Mouse (Mus musculus): Measurements from ENCODE around the gene Gm4307. TPM values are rescaled to one million over a fixed set of nuclear protein-coding genes. Genes with fewer than 3 reads are reported as not detected.

Gm4307 gene
- not detected in 2 replicates for polyA plus RNA-seq (2012; rRNA removed)

GRCm38 (mm10) chr10:100361038-100361437 lies at the start of gene Gm4307:
Gene Gm4307, plus strand, starts transcription at chr10:100361338.

GRCm38 (mm10) chr10:100335376-100335775 lies 25.8 kb upstream of the Gm4307 start, which contains the start of gene Gm4301:
Gene Gm4301, plus strand, starts transcription at chr10:100335676.

DNA sequence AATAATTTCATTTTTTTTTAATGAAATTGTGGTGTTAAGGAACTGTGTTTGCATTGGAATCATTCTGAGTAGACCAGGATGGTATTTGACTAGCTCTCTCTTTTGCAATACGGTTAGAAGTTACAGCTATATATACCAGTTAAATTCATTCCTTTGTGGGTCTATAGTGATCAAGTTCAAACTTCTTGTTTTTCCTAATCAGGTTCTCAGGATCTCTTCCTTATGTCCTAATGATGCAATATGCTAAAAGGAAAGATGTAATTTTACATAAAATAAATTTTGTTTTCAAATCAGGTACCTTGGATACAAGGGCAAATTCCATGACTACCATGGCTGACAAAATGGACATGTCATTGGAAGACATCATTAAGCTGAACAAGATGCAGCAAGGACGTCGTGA lies 20.6 kb upstream of the Gm4307 start, which contains the start of gene Gm4302:
TSS of gene Gm4302 (plus strand) at position 301 of the 400 bp plus-strand sequence.

GRCm38 (mm10) chr10:100345672-100346071 lies 15.5 kb upstream of the Gm4307 start, which contains the start of gene Gm4303:
Gene Gm4303, plus strand, starts transcription at chr10:100345972.

GRCm38 (mm10) chr10:100350793-100351192 lies 10.3 kb upstream of the Gm4307 start, which contains the start of gene Gm4305:
Gene Gm4305, plus strand, starts transcription at chr10:100351093.

DNA sequence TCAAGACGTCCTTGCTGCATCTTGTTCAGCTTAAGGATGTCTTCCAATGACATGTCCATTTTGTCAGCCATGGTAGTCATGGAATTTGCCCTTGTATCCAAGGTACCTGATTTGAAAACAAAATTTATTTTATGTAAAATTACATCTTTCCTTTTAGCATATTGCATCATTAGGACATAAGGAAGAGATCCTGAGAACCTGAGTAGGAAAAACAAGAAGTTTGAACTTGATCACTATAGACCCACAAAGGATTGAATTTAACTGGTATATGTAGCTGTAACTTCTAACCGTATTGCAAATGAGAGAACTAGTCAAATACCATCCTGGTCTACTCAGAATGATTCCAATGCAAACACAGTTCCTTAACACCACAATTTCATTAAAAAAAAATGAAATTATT lies 21.3 kb downstream of the Gm4307 start, which contains the start of gene Gm4312:
TSS of gene Gm4312 (minus strand) at position 101 of the 400 bp plus-strand sequence.

Other genes with a start within 250 kb of the Gm4307 start
- not detected in 2 replicates for gene Gm4301, start 25.7 kb upstream of the Gm4307 start, polyA plus RNA-seq (2012; rRNA removed)
- gene Gm4302, start 20.5 kb upstream of the Gm4307 start, polyA plus RNA-seq (2012; rRNA removed), result not detected in 2 replicates
- not detected in 2 replicates for gene Gm4303, start 15.4 kb upstream of the Gm4307 start, polyA plus RNA-seq (2012; rRNA removed)
- gene Gm4305, start 10.2 kb upstream of the Gm4307 start, polyA plus RNA-seq (2012; rRNA removed), result not detected in 2 replicates
- not detected in 2 replicates for gene Gm4312, start 21.2 kb downstream of the Gm4307 start, polyA plus RNA-seq (2012; rRNA removed)
- 2.8 and 3.5 TPM in 2 replicates for gene Tmtc3, start 126.0 kb downstream of the Gm4307 start, polyA plus RNA-seq (2012; rRNA removed)
- 0.09 and 0.20 TPM in 2 replicates for gene Cep290, start 126.2 kb downstream of the Gm4307 start, polyA plus RNA-seq (2012; rRNA removed)
- gene 4930430F08Rik, start 229.1 kb downstream of the Gm4307 start, polyA plus RNA-seq (2012; rRNA removed), result 4.0 and 4.3 TPM in 2 replicates
- gene 1700017N19Rik, start 229.1 kb downstream of the Gm4307 start, polyA plus RNA-seq (2012; rRNA removed), result not detected in 2 replicates